Comparison of ENCODE assay signal across 12 mouse cellular contexts in the genomic region with DNA sequence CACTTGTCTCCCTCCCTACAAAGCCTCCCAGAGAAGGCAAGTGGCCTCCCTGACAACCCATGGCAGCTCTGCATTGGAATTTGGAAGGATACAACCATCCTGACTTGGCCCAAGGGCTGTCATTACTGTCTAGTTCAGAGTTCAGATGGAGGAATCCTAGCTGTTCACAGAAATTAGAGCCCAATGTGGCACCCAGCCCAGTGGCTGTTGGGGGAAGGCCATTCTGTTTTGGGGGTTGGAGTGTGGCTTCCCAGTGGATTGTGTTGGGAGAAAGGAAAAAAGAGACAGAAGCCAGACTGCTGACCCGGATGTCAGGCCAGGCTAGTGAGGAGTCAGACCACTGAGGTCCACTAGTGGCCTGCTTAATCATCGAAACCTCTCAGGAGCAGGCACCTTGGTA. TPM values are rescaled to one million over a fixed set of nuclear protein-coding genes. Genes with fewer than 3 reads are reported as not detected.
DNase-seq lines count a peak whose midpoint lies in the region; ATAC-seq and TF ChIP-seq lines count a peak whose summit lies in the region.
"Had no signal": no experiment of that assay in that cellular context is flagged by ENCODE, and none has a peak within 500 bp of the region (broad histone marks: within the 10 kb centered on the region; RNA-seq: fewer than 3 reads in every experiment).

No protein-coding gene starts in this region.

- intact Hi-C loops in left cerebral cortex, postnatal 4 days (cut with DNase I): no loop called here

- WGBS in hindbrain, postnatal 0 days: 76% methylated on average over 2 of the region's 2 CpGs
- 88% methylated on average over 2 of the region's 2 CpGs for WGBS in hindbrain, embryonic 11.5 days
- WGBS in kidney, embryonic 14.5 days: 90% methylated on average over 2 of the region's 2 CpGs
- 93% methylated on average over 2 of the region's 2 CpGs for WGBS in hindbrain, embryonic 12.5 days

- H3K27ac ChIP-seq in hindbrain, postnatal 0 days: no peak overlapping the region
- no peak overlapping the region for H3K27ac ChIP-seq in hindbrain, embryonic 11.5 days (ENCODE audit: low read depth, low read length)
- H3K27ac ChIP-seq in kidney, embryonic 14.5 days (ENCODE audit: low read depth, low read length): peak overlapping the region; percentile 1; the same call in 1 of the 2 replicates
- H3K27ac ChIP-seq in hindbrain, embryonic 12.5 days: no peak overlapping the region
- H3K27ac ChIP-seq: forebrain, embryonic 10.5 days; hindbrain, embryonic 14.5 days had no signal

- no peaks in the 10 kb centered on the region for H3K36me3 ChIP-seq in hindbrain, postnatal 0 days (ENCODE audit: insufficient read depth, low read length)
- H3K36me3 ChIP-seq in hindbrain, embryonic 11.5 days (ENCODE audit: control insufficient read depth, insufficient read depth, low read length): no peaks in the 10 kb centered on the region
- H3K36me3 ChIP-seq in kidney, embryonic 14.5 days (ENCODE audit: control insufficient read depth, insufficient read depth, low read length): no peaks in the 10 kb centered on the region; the same call in 1 of the 2 replicates
- H3K36me3 ChIP-seq in hindbrain, embryonic 12.5 days: no peaks in the 10 kb centered on the region
- H3K36me3 ChIP-seq: forebrain, embryonic 10.5 days had no signal

- ATAC-seq in hindbrain, postnatal 0 days: peak; percentile 21; the same call in 1 of the 2 replicates
- no peak for ATAC-seq in hindbrain, embryonic 11.5 days (ENCODE audit: low FRiP score)
- ATAC-seq in kidney, embryonic 14.5 days (ENCODE audit: low FRiP score, low TSS enrichment): no peak
- no peak for ATAC-seq in hindbrain, embryonic 12.5 days (ENCODE audit: low FRiP score)

- H3K4me3 ChIP-seq in hindbrain, postnatal 0 days (ENCODE audit: low read length): no peak overlapping the region
- no peak overlapping the region for H3K4me3 ChIP-seq in hindbrain, embryonic 11.5 days (ENCODE audit: low read depth, low read length)
- no peak overlapping the region for H3K4me3 ChIP-seq in kidney, embryonic 14.5 days (ENCODE audit: low read length)
- H3K4me3 ChIP-seq in hindbrain, embryonic 12.5 days: no peak overlapping the region
- H3K4me3 ChIP-seq: forebrain, embryonic 10.5 days; megakaryocyte, embryonic 14.5 days had no signal

- no peak for TF ChIP-seq CTCF in hindbrain, postnatal 0 days (IDR thresholded peaks at IDR 0.05; ENCODE audit: low read depth)

- no peaks in the 10 kb centered on the region for H3K4me1 ChIP-seq in hindbrain, postnatal 0 days (ENCODE audit: insufficient read depth, low read length)
- H3K4me1 ChIP-seq in hindbrain, embryonic 11.5 days (replicated peaks; ENCODE audit: control insufficient read depth, insufficient read depth, low read length): no peaks in the 10 kb centered on the region
- H3K4me1 ChIP-seq in kidney, embryonic 14.5 days (ENCODE audit: control insufficient read depth, insufficient read depth, low read length): 0 out of 2 replicates have a peak, but pooled peaks cover 4% of the 10 kb centered on the region
- H3K4me1 ChIP-seq in hindbrain, embryonic 12.5 days: no peaks in the 10 kb centered on the region

- H3K9ac ChIP-seq in hindbrain, postnatal 0 days (replicated peaks; ENCODE audit: low read length): no peak overlapping the region
- H3K9ac ChIP-seq in hindbrain, embryonic 11.5 days (ENCODE audit: low read depth, low read length): no peak overlapping the region
- no peak overlapping the region for H3K9ac ChIP-seq in kidney, embryonic 14.5 days (ENCODE audit: low read depth, low read length)
- H3K9ac ChIP-seq in hindbrain, embryonic 12.5 days: no peak overlapping the region
- H3K9ac ChIP-seq: hindbrain, embryonic 14.5 days had no signal

- no peak overlapping the region for H3K4me2 ChIP-seq in hindbrain, postnatal 0 days (ENCODE audit: low read depth, low read length)
- H3K4me2 ChIP-seq in hindbrain, embryonic 11.5 days (replicated peaks; ENCODE audit: low read depth, low read length): no peak overlapping the region
- no peak overlapping the region for H3K4me2 ChIP-seq in kidney, embryonic 14.5 days (replicated peaks; ENCODE audit: low read depth, low read length)
- H3K4me2 ChIP-seq in hindbrain, embryonic 12.5 days (replicated peaks): no peak overlapping the region
- H3K4me2 ChIP-seq: hindbrain, embryonic 14.5 days had no signal

- no peaks in the 10 kb centered on the region for H3K27me3 ChIP-seq in hindbrain, postnatal 0 days (ENCODE audit: insufficient read depth, low read length)
- no peaks in the 10 kb centered on the region for H3K27me3 ChIP-seq in hindbrain, embryonic 11.5 days (ENCODE audit: control insufficient read depth, insufficient read depth, low read length)
- no peaks in the 10 kb centered on the region for H3K27me3 ChIP-seq in kidney, embryonic 14.5 days (ENCODE audit: control insufficient read depth, insufficient read depth, low read length)
- H3K27me3 ChIP-seq in hindbrain, embryonic 12.5 days: no peaks in the 10 kb centered on the region
- H3K27me3 ChIP-seq: megakaryocyte, embryonic 14.5 days had no signal

- no peaks in the 10 kb centered on the region for H3K9me3 ChIP-seq in hindbrain, postnatal 0 days (ENCODE audit: low read length)
- H3K9me3 ChIP-seq in hindbrain, embryonic 11.5 days (ENCODE audit: control insufficient read depth, low read length): no peaks in the 10 kb centered on the region
- H3K9me3 ChIP-seq in kidney, embryonic 14.5 days (ENCODE audit: control insufficient read depth, low read length): no peaks in the 10 kb centered on the region
- H3K9me3 ChIP-seq in hindbrain, embryonic 12.5 days (replicated peaks): no peaks in the 10 kb centered on the region
- H3K9me3 ChIP-seq: forebrain, embryonic 10.5 days; megakaryocyte, embryonic 14.5 days had no signal

- no peak for DNase-seq in hindbrain, postnatal 0 days (ENCODE audit: low spot score)
- no peak for DNase-seq in hindbrain, embryonic 11.5 days (ENCODE audit: low spot score)
- peak; percentile 49 for DNase-seq in heart, adult 8-10 months (ENCODE audit: low spot score)
- DNase-seq in lung, postnatal 36 days: peak; percentile 68
- no peak for DNase-seq in left cerebral cortex, postnatal 4 days
- DNase-seq in layer of hippocampus, adult 18-20 months (ENCODE audit: low spot score in 2 of 2): no peak
- DNase-seq: cerebellum, adult 18-20 months had no signal

RNA-seq across cellular contexts. Expression of a gene that starts 40.5 kb away (rescaled TPM):
- 2.0 and 3.2 TPM in 2 replicates for total RNA-seq in hindbrain, postnatal 0 days (2014; rRNA removed)
- polyA plus RNA-seq in hindbrain, postnatal 0 days (2015; fragmentation: Nextera tagmentation; extraction: Ambion mirVana): 1.7 and 1.8 TPM in 2 replicates
- polyA plus RNA-seq in hindbrain, embryonic 11.5 days (2014; fragmentation: Nextera tagmentation; extraction: Ambion mirVana): 3.1 and 5.0 TPM in 2 replicates
- 10 to 100 TPM; 12.2 to 18.8 (median 17.0) TPM for total RNA-seq in heart, adult 8-10 months (2022)
- polyA plus RNA-seq in kidney, embryonic 14.5 days (2014; fragmentation: Nextera tagmentation; extraction: Ambion mirVana): 6.7 and 9.2 TPM in 2 replicates
- 1 to 10 TPM; 4.0 to 4.5 TPM for total RNA-seq in left cerebral cortex, postnatal 4 days (2021)
- 1 to 10 TPM; 3.0 to 3.3 TPM for total RNA-seq in layer of hippocampus, adult 18-20 months (2021)
- 6.8 TPM in 2 replicates for polyA plus RNA-seq in hindbrain, embryonic 12.5 days (2016; fragmentation: Nextera tagmentation; extraction: Ambion mirVana)

Comparison
In these comparisons a context has a peak if more than half of its experiments do, and no peak if none do; other contexts are left out.
1. DNase-seq: peak in heart, adult 8-10 months (single experiment) and lung, postnatal 36 days (single experiment); none in hindbrain, postnatal 0 days (single experiment), hindbrain, embryonic 11.5 days (single experiment), left cerebral cortex, postnatal 4 days (single experiment) and layer of hippocampus, adult 18-20 months (0 of 2).